Mouse (Mus musculus): ENCODE data around the gene Osbpl9. TPM values are rescaled to one million over a fixed set of nuclear protein-coding genes. Genes with fewer than 3 reads are reported as not detected.
A peak's percentile ranks its signal among the peaks of the same experiment; 100 is the strongest.

The Osbpl9 gene
- polyA plus RNA-seq, 1 experiment from 2014 or later = 32.5 TPM

DNA sequence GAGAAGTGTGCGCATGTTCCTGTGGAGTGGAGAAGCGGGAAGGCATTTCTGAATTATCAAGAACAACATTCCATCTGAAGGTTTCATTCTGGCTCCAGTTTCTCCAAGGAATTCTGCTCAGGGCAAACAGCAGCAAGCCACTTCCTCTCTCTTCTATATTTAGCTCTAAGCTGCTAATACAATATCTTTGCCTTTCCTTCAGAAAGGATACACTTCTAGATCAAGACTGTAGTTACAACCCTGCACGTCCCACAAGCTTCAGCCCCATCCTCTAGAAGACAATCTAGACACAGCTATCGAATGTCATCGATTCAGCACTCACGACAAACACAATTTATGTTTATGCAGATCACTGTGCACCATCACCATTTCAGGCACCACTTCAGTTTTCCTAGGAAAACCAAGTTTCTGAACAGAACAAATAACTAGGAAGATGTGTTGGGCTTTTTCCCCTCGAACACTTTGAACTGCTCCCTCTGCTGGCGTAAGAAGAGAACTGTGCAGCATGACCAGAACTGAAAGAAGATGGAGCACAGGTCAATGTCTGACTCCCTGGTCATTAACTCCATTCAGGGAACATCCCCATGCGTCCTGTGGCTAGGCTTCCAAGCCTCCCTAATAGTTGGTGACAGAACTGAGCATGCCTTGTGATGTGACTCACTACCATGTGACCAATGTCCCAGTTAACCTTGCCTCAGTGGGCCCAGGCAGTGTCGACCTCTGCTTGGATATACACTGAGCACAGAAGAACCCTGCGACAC is 54.6 kb downstream of the Osbpl9 start:
- Histone ChIP-seq H3K4me3 (ENCODE audit: low read depth, low read length) (no peak overlapping the region), H3K36me3 (ENCODE audit: control insufficient read depth, insufficient read depth) (no peaks in the 10 kb centered on the region), H3K27ac (ENCODE audit: low read depth, low read length) (no peak overlapping the region), H3K9ac (ENCODE audit: low read depth, low read length) (no peak overlapping the region), H3K9me3 (ENCODE audit: control insufficient read depth) (no peaks in the 10 kb centered on the region), H3K27me3 (replicated peaks; ENCODE audit: control insufficient read depth, insufficient read depth, low read length) (no peaks in the 10 kb centered on the region), H3K4me1 (replicated peaks; ENCODE audit: control insufficient read depth, insufficient read depth, low read length) (no peaks in the 10 kb centered on the region), H3K4me2 (replicated peaks; ENCODE audit: low read depth) (no peak overlapping the region; the same call in 1 of the 2 replicates)
- WGBS = 50% methylated on average over 11 of the region's 11 CpGs
- TF ChIP-seq CTCF (IDR thresholded peaks at IDR 0.05; ENCODE audit: low read depth) = peak; percentile 86
- ATAC-seq = 0 out of 2 replicates have a peak, but pooled peaks have one; percentile 16

DNA sequence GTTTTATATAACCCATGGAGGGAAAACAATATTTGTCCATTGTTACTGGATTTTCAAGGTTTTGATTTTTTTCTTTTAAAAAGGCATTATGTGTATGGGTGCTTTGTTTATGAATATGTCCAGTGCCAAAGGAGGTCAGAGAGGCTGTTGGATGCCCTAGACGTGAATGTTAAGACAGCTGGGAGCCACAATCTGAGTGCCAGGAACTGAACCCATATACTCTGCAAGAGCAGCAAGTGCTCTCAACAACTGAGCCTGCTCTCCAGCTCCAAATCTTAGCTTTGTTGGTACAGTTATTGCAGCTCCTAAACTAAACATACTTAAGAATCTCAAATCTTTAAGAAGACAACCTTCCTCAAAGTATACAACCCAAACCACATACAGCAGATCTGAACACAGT is 59.0 kb downstream of the Osbpl9 start:
- H3K9ac ChIP-seq (ENCODE audit: low read depth, low read length) = no peak overlapping the region
- H3K27ac ChIP-seq (ENCODE audit: low read depth, low read length) = no peak overlapping the region
- H3K36me3 ChIP-seq (ENCODE audit: control insufficient read depth, insufficient read depth) = no peaks in the 10 kb centered on the region
- no peak for ATAC-seq
- no peak for TF ChIP-seq CTCF (IDR thresholded peaks at IDR 0.05; ENCODE audit: low read depth)
- no peak overlapping the region for H3K4me3 ChIP-seq (ENCODE audit: low read depth, low read length)
- WGBS = 61% methylated on average over 1 of the region's 1 CpGs
- H3K4me1 ChIP-seq (replicated peaks; ENCODE audit: control insufficient read depth, insufficient read depth, low read length) = no peaks in the 10 kb centered on the region
- no peaks in the 10 kb centered on the region for H3K9me3 ChIP-seq (ENCODE audit: control insufficient read depth)
- H3K4me2 ChIP-seq (replicated peaks; ENCODE audit: low read depth) = no peak overlapping the region
- H3K27me3 ChIP-seq (replicated peaks; ENCODE audit: control insufficient read depth, insufficient read depth, low read length) = no peaks in the 10 kb centered on the region

DNA sequence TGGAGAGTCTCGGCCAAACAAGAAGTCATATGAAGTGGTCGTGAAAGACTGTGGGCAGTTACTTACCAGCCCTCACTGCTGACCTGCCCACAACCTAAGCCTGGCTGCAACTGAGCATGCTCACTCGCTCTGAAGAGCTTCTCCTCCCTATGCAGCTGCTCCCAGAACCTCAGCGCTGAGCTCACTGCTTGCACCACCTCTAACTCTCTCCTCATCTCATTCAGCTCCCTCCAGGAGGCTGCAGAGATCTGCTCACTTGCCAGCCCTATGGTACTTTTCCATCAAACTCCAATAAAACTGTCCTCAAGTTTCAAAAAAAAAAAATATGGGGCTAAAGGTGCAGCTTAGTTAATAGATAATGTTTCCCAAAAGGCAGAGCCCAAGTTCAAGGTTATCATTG is 63.5 kb downstream of the Osbpl9 start:
- no peaks in the 10 kb centered on the region for H3K9me3 ChIP-seq (ENCODE audit: control insufficient read depth)
- no peaks in the 10 kb centered on the region for H3K36me3 ChIP-seq (ENCODE audit: control insufficient read depth, insufficient read depth)
- H3K4me2 ChIP-seq (replicated peaks; ENCODE audit: low read depth) = no peak overlapping the region
- no peak for ATAC-seq
- H3K9ac ChIP-seq (ENCODE audit: low read depth, low read length) = no peak overlapping the region
- TF ChIP-seq CTCF (IDR thresholded peaks at IDR 0.05; ENCODE audit: low read depth) = no peak
- no peak overlapping the region for H3K27ac ChIP-seq (ENCODE audit: low read depth, low read length)
- 49% methylated on average over 4 of the region's 4 CpGs for WGBS
- no peak overlapping the region for H3K4me3 ChIP-seq (ENCODE audit: low read depth, low read length)
- no peaks in the 10 kb centered on the region for H3K27me3 ChIP-seq (replicated peaks; ENCODE audit: control insufficient read depth, insufficient read depth, low read length)
- H3K4me1 ChIP-seq (replicated peaks; ENCODE audit: control insufficient read depth, insufficient read depth, low read length) = no peaks in the 10 kb centered on the region

DNA sequence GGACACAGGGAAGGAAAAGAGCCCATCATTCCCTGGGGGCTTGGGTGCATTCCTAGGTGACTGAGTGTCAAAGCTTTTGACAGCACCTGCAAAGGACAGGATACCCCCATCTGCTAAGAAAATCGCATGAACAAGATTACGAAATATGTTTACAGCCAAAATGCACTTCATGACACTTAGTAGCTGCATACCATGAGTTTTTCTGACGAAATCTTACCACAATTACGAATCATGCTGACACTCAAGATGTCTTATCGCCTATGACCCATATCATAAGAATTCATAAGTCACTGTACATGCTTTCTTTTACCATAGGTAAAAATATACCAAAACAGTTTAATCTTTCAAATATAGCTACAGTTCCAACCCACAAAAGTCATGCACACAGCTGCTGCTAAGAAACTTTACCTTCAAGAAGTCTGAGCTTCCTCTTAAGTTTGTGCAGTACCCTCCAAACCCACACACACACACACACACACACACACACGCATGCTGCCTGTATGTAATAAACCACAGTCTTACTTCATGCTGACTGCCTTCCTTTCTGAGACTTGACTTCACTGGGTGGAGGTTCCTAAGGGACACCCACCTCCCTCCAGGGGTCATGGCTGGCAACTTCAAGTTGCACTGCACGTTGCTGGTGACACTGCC is 65.5 kb downstream of the Osbpl9 start:
- Histone ChIP-seq H3K36me3 (ENCODE audit: control insufficient read depth, insufficient read depth) (no peaks in the 10 kb centered on the region), H3K4me2 (replicated peaks; ENCODE audit: low read depth) (no peak overlapping the region), H3K4me3 (ENCODE audit: low read depth, low read length) (no peak overlapping the region), H3K9me3 (ENCODE audit: control insufficient read depth) (no peaks in the 10 kb centered on the region), H3K27ac (ENCODE audit: low read depth, low read length) (no peak overlapping the region), H3K27me3 (replicated peaks; ENCODE audit: control insufficient read depth, insufficient read depth, low read length) (no peaks in the 10 kb centered on the region), H3K9ac (ENCODE audit: low read depth, low read length) (no peak overlapping the region), H3K4me1 (replicated peaks; ENCODE audit: control insufficient read depth, insufficient read depth, low read length) (no peaks in the 10 kb centered on the region)
- no peak for ATAC-seq
- WGBS = 67% methylated on average over 7 of the region's 7 CpGs
- no peak for TF ChIP-seq CTCF (IDR thresholded peaks at IDR 0.05; ENCODE audit: low read depth)

- no peak for ATAC-seq
- Histone ChIP-seq H3K27ac (ENCODE audit: low read depth, low read length) (no peak overlapping the region), H3K4me3 (ENCODE audit: low read depth, low read length) (no peak overlapping the region), H3K9ac (ENCODE audit: low read depth, low read length) (no peak overlapping the region), H3K9me3 (ENCODE audit: control insufficient read depth) (no peaks in the 10 kb centered on the region), H3K27me3 (replicated peaks; ENCODE audit: control insufficient read depth, insufficient read depth, low read length) (no peaks in the 10 kb centered on the region), H3K36me3 (ENCODE audit: control insufficient read depth, insufficient read depth) (no peaks in the 10 kb centered on the region), H3K4me1 (replicated peaks; ENCODE audit: control insufficient read depth, insufficient read depth, low read length) (no peaks in the 10 kb centered on the region), H3K4me2 (replicated peaks; ENCODE audit: low read depth) (no peak overlapping the region)
- no peak for TF ChIP-seq CTCF (IDR thresholded peaks at IDR 0.05; ENCODE audit: low read depth)
- 82% methylated on average over 3 of the region's 3 CpGs for WGBS
Measured at GRCm38 (mm10) chr4:109134955-109135354, 67.1 kb downstream of the Osbpl9 start.

- Histone ChIP-seq H3K9me3 (ENCODE audit: control insufficient read depth) (no peaks in the 10 kb centered on the region), H3K4me2 (replicated peaks; ENCODE audit: low read depth) (no peak overlapping the region), H3K4me1 (replicated peaks; ENCODE audit: control insufficient read depth, insufficient read depth, low read length) (no peaks in the 10 kb centered on the region), H3K36me3 (ENCODE audit: control insufficient read depth, insufficient read depth) (no peaks in the 10 kb centered on the region), H3K9ac (ENCODE audit: low read depth, low read length) (no peak overlapping the region), H3K4me3 (ENCODE audit: low read depth, low read length) (no peak overlapping the region), H3K27ac (ENCODE audit: low read depth, low read length) (no peak overlapping the region; the same call in 1 of the 2 replicates), H3K27me3 (replicated peaks; ENCODE audit: control insufficient read depth, insufficient read depth, low read length) (no peaks in the 10 kb centered on the region)
- no peak for ATAC-seq
- no peak for TF ChIP-seq CTCF (IDR thresholded peaks at IDR 0.05; ENCODE audit: low read depth)
- WGBS = 93% methylated on average over 10 of the region's 10 CpGs
Measured at GRCm38 (mm10) chr4:109131256-109131872, 70.7 kb downstream of the Osbpl9 start.

All from intestine, postnatal 0 days (tissue).